Mouse (Mus musculus) heart, embryonic 14.5 days (tissue): ENCODE measurements around the gene Kif21b. TPM values are rescaled to one million over a fixed set of nuclear protein-coding genes. Genes with fewer than 3 reads are reported as not detected.

Source experiments
- ATAC-seq: fragments of 200-750 bp; cut with Nextera tagmentation; 2 replicates; pipeline ENCODE4 v1.8.0; 2017; ENCODE audit warnings: low read depth, moderate TSS enrichment; ENCODE audit not compliant: insufficient number of reproducible peaks, insufficient read depth, low FRiP score
- H3K27ac ChIP-seq, 2 experiments: fragments of 200-500 bp in 1 of 2; fragments of 300-500 bp in 1 of 2; sonication (generic) in 1 of 2; replicated peaks in 1 of 2; 2 replicates each; pipeline ENCODE4 v1.5.1; 2012 to 2014; ENCODE audit warnings: low read depth in 2 of 2, low read length in 2 of 2, control low read depth in 1 of 2, mild to moderate bottlenecking in 1 of 2, mixed read lengths in 1 of 2; ENCODE audit not compliant: control insufficient read depth in 1 of 2, insufficient read depth in 1 of 2
- H3K27me3 ChIP-seq: fragments of 300-500 bp; sonication (generic); 2 replicates; pipeline ENCODE4 v1.6.1; 2014; ENCODE audit warnings: mild to moderate bottlenecking, low read length, control low read depth; ENCODE audit not compliant: control insufficient read depth, insufficient read depth
- H3K36me3 ChIP-seq: fragments of 300-500 bp; sonication (generic); 2 replicates; pipeline ENCODE4 v1.6.1; 2014; ENCODE audit warnings: mild to moderate bottlenecking, control low read depth, low read length, mixed read lengths; ENCODE audit not compliant: control insufficient read depth, insufficient read depth
- H3K4me1 ChIP-seq, 2 experiments: fragments of 200-500 bp in 1 of 2; fragments of 300-500 bp in 1 of 2; sonication (generic) in 1 of 2; 2 replicates each; pipeline ENCODE4 v1.6.1; 2012 to 2014; ENCODE audit warnings: low read length in 2 of 2, control low read depth in 1 of 2, mixed read lengths in 1 of 2; ENCODE audit not compliant: control insufficient read depth in 2 of 2, insufficient read depth in 2 of 2
- H3K4me2 ChIP-seq: fragments of 300-500 bp; sonication (generic); 2 replicates; pipeline ENCODE4 v1.6.1; 2014; ENCODE audit warnings: mild to moderate bottlenecking, low read length
- H3K4me3 ChIP-seq, 2 experiments: fragments of 200-500 bp in 1 of 2; fragments of 300-500 bp in 1 of 2; sonication (generic) in 1 of 2; 2 replicates each; pipeline ENCODE4 v1.5.1; 2012 to 2014; ENCODE audit warnings: low read length in 2 of 2, mild to moderate bottlenecking in 2 of 2, control low read depth in 1 of 2, low read depth in 1 of 2, moderate library complexity in 1 of 2; ENCODE audit not compliant: control insufficient read depth in 1 of 2, insufficient read depth in 1 of 2
- H3K9ac ChIP-seq: fragments of 300-500 bp; sonication (generic); 2 replicates; pipeline ENCODE4 v1.6.1; 2014; ENCODE audit warnings: mild to moderate bottlenecking, low read length
- H3K9me3 ChIP-seq: fragments of 300-500 bp; sonication (generic); 2 replicates; pipeline ENCODE4 v1.6.1; 2016; ENCODE audit warnings: low read length, control low read depth; ENCODE audit not compliant: control insufficient read depth
- WGBS: fragments of 180-500 bp; shearing (Covaris S2); extraction: QIAGEN DNeasy Blood & Tissue Kit; methylation state at CpG from one replicate; pipeline ENCODE4 v1.1.7; 2014; 5-methylcytosine and 5-hydroxymethylcytosine counted together
- polyA plus RNA-seq: library from polyadenylated mRNA; unstranded; fragments of >200 nt; fragmentation: Nextera tagmentation; extraction: Ambion mirVana; gene quantifications from 2 replicates; pipeline ENCODE4 v1.2.1, GENCODE M21; 2014

Gene Kif21b
- 1.0 and 1.1 TPM in 2 replicates for polyA plus RNA-seq

- no peaks in the 10 kb centered on the region for H3K36me3 ChIP-seq
- H3K4me3 ChIP-seq = peak within 1 kb of the TSS; percentile 68 to 73
- WGBS = 1% methylated on average over 38 of the region's 42 CpGs
- peaks cover 3% of the 10 kb centered on the region; the same call in 1 of the 2 replicates for H3K27me3 ChIP-seq
- peaks cover 50 to 74% of the 10 kb centered on the region in 2 experiments for H3K4me1 ChIP-seq
- no peaks in the 10 kb centered on the region for H3K9me3 ChIP-seq
- peak within 1 kb of the TSS; percentile 83 for H3K9ac ChIP-seq
- peak within 1 kb of the TSS; percentile 100 for H3K4me2 ChIP-seq
- H3K27ac ChIP-seq = 0 out of 4 replicates have a peak within 1 kb of the TSS, but pooled peaks of 1 of the 2 experiments have one; percentile 33
- ATAC-seq = peak; percentile 90
These were observed at the start of gene Kif21b for GRCm38 (mm10) chr1:136130951-136131558. Gene Kif21b (plus strand): TSS chr1:136131389.

GRCm38 (mm10) chr1:136085988-136086685, 45.1 kb upstream of the Kif21b start:
- ATAC-seq = no peak
- H3K36me3 ChIP-seq = no peaks in the 10 kb centered on the region
- H3K4me1 ChIP-seq = peaks cover 2 to 10% of the 10 kb centered on the region in 2 experiments; a peak in 2 of 4 replicates
- H3K27me3 ChIP-seq = peaks cover 3% of the 10 kb centered on the region
- WGBS = 41% methylated on average over 3 of the region's 3 CpGs
- H3K9ac ChIP-seq = no peak overlapping the region
- peaks cover 5% of the 10 kb centered on the region; the same call in 1 of the 2 replicates for H3K9me3 ChIP-seq
- H3K4me3 ChIP-seq = no peak overlapping the region
- no peak overlapping the region for H3K4me2 ChIP-seq
- no peak overlapping the region for H3K27ac ChIP-seq

GRCm38 (mm10) chr1:136089368-136090165, 41.6 kb upstream of the Kif21b start:
- no peaks in the 10 kb centered on the region; the same call in 1 of the 2 replicates for H3K27me3 ChIP-seq
- 67% methylated on average over 9 of the region's 9 CpGs for WGBS
- H3K36me3 ChIP-seq = no peaks in the 10 kb centered on the region
- no peak for ATAC-seq
- no peak overlapping the region for H3K4me2 ChIP-seq
- H3K27ac ChIP-seq = no peak overlapping the region
- H3K9me3 ChIP-seq = no peaks in the 10 kb centered on the region
- H3K9ac ChIP-seq = no peak overlapping the region
- no peak overlapping the region for H3K4me3 ChIP-seq
- peaks cover 2 to 10% of the 10 kb centered on the region in 2 experiments; a peak in 2 of 4 replicates for H3K4me1 ChIP-seq

- 63% methylated on average over 3 of the region's 3 CpGs for WGBS
- H3K27ac ChIP-seq = no peak overlapping the region
- H3K9me3 ChIP-seq = no peaks in the 10 kb centered on the region
- H3K27me3 ChIP-seq = no peaks in the 10 kb centered on the region
- ATAC-seq = no peak
- H3K4me2 ChIP-seq = no peak overlapping the region
- H3K4me1 ChIP-seq = peaks cover 0 to 5% of the 10 kb centered on the region in 2 experiments; a peak in 2 of 4 replicates
- H3K4me3 ChIP-seq = no peak overlapping the region
- H3K9ac ChIP-seq = no peak overlapping the region
- no peaks in the 10 kb centered on the region for H3K36me3 ChIP-seq
These were observed 37.5 kb upstream of the Kif21b start for GRCm38 (mm10) chr1:136093726-136094125.

GRCm38 (mm10) chr1:136094807-136095206, 36.4 kb upstream of the Kif21b start:
- 65% methylated on average over 5 of the region's 5 CpGs for WGBS
- H3K27me3 ChIP-seq = no peaks in the 10 kb centered on the region

GRCm38 (mm10) chr1:136102094-136102493, 29.1 kb upstream of the Kif21b start:
- H3K36me3 ChIP-seq = no peaks in the 10 kb centered on the region
- no peak overlapping the region for H3K4me2 ChIP-seq
- H3K4me3 ChIP-seq = no peak overlapping the region
- peaks cover 21 to 25% of the 10 kb centered on the region in 2 experiments for H3K4me1 ChIP-seq
- H3K27me3 ChIP-seq = no peaks in the 10 kb centered on the region
- no peaks in the 10 kb centered on the region for H3K9me3 ChIP-seq
- WGBS = 57% methylated on average over 4 of the region's 4 CpGs
- ATAC-seq = no peak
- no peak overlapping the region for H3K27ac ChIP-seq
- H3K9ac ChIP-seq = no peak overlapping the region

More at GRCm38 (mm10) chr1:136094807-136095206, 36.4 kb upstream of the Kif21b start:
- no peak for ATAC-seq
- no peak overlapping the region for H3K4me3 ChIP-seq
- H3K9ac ChIP-seq = no peak overlapping the region
- peaks cover 0 to 3% of the 10 kb centered on the region in 2 experiments; a peak in 1 of 4 replicates for H3K4me1 ChIP-seq
- H3K9me3 ChIP-seq = no peaks in the 10 kb centered on the region
- H3K36me3 ChIP-seq = no peaks in the 10 kb centered on the region
- no peak overlapping the region for H3K4me2 ChIP-seq
- H3K27ac ChIP-seq = no peak overlapping the region

- no peak overlapping the region for H3K27ac ChIP-seq
- H3K4me1 ChIP-seq = peaks cover 21 to 25% of the 10 kb centered on the region in 2 experiments
- no peaks in the 10 kb centered on the region for H3K36me3 ChIP-seq
- H3K4me2 ChIP-seq = no peak overlapping the region
- no peaks in the 10 kb centered on the region for H3K27me3 ChIP-seq
- no peaks in the 10 kb centered on the region for H3K9me3 ChIP-seq
- no peak overlapping the region for H3K9ac ChIP-seq
- no peak overlapping the region for H3K4me3 ChIP-seq
- no peak for ATAC-seq
- WGBS = 58% methylated on average over 3 of the region's 3 CpGs
These were observed 28.6 kb upstream of the Kif21b start for GRCm38 (mm10) chr1:136102551-136102950.
